Mouse (Mus musculus) megakaryocyte-erythroid progenitor cell, adult 5 weeks (primary cell): ENCODE results near the gene Tmco3. TPM values are rescaled to one million over a fixed set of nuclear protein-coding genes. Genes with fewer than 3 reads are reported as not detected.

Experiments used
- polyA plus RNA-seq: library from polyadenylated mRNA; stranded (reverse); fragments of >175 nt; gene quantifications from 2 replicates; pipeline ENCODE4 v1.2.3, GENCODE M21; 2012

Gene Tmco3
- polyA plus RNA-seq, result 16.1 and 18.9 TPM in 2 replicates

DNA sequence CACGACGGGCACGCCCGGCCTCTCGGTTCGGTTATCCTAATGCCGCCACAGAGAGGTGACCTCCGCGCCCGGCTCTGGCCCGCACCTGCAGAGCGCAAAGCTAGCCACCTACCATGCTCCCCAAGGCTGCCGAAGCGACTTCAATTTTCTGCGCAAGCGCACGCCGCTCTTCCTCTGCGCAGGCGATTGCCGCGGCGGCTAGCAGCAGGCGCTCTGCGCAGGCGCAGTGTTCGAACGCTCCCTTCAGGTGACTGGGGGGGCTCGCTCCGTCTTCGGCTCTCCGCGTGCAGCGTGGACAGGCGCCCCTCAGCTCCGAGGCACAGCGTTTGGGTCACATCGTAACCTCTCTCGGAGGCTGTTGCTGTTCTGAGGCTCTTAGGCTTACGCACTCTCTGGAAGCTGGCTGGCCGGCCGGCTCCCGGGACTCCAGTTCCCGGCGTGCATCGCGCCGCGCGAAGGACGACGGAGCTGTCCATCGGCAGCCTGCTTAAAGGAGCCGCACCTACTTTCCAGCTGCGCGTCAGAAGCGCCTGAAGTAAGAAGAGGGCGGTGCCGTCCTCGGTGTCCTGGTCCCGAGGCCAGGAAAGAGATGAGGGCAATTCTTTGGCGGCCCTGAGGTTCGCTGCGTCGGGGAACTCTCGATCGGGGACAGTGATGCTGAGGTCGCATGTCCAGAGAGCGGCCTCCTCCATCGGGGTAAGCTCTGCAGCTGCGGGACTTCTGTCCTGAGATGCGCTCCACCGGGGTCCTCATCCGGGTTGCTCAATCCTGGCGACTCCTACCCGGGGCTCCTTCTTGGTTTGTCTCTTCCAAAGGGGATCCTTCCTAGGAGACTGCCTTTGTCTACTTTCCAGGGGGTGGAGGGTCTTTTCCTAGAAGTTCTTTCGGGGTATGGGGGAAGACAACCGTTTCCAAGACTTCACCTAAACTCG, at the start of gene Tmco3, which contains the start of gene Dcun1d2:
Gene Tmco3 (plus strand): TSS at position 499 of the 932 bp plus-strand sequence.
Gene Dcun1d2 (minus strand): TSS at position 440 of the 932 bp plus-strand sequence.

DNA sequence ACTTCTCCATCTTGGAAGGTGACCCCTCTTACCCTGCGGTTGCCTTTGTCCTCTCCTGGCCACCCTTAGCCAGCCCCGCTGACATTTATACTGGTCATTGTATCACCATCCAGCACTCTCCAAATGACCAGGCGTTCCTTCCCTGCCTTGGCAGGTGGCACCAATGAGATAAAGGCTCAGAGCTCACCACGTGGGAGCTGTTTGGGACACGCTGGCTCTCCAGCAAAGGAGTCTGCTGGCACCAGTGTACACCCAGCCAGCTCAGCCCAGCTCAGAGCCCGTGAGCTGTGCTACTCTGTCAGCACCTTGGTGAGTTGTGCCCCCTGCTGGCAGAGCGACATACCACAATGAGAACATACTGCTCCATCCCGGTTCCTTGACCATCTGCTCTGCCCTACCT, 34.0 kb upstream of the Tmco3 start, which contains the start of gene Adprhl1:
Gene Adprhl1 (minus strand): TSS at position 144 of the 400 bp plus-strand sequence.

DNA sequence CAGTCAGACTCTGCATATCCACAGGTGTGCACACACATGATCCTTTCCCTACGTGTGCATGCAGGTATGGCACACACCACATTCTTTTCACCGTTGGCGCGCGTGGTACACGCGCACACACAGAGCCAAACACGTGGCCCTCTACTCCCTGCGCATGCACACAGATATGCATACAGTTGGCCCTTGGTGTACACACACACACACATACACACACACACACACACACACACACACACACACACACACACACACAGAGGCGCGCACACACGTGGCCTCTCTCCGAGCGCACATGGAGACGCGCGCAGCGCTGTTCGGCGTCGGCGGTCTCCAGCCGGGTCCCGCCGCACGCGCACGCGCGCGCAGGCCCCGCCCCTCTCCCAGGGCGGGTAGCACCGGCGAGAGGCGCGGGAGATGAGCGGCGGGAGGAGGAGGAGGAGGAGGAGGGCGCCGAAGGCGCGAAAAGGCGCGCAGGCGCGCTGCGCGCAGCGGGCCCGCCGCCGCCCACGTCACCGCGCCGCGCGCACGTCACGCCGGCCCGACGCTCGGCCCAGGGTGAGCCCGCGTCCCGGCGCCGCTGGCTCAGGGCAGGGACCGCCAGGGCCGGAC, 50.4 kb downstream of the Tmco3 start, which contains the start of gene Tfdp1:
Gene Tfdp1 (plus strand): TSS at position 497 of the 606 bp plus-strand sequence.

Other genes with a start within 250 kb of the Tmco3 start
- gene Proz, start 227.3 kb upstream of the Tmco3 start, polyA plus RNA-seq, result not detected in 2 replicates
- 10.3 and 11.0 TPM in 2 replicates for gene Pcid2, start 182.7 kb upstream of the Tmco3 start, polyA plus RNA-seq
- gene Cul4a, start 182.6 kb upstream of the Tmco3 start, polyA plus RNA-seq, result 26.8 and 32.1 TPM in 2 replicates
- gene Lamp1, start 129.0 kb upstream of the Tmco3 start, polyA plus RNA-seq, result 194 and 297 TPM in 2 replicates
- 1.3 and 3.1 TPM in 2 replicates for gene Grtp1, start 87.6 kb upstream of the Tmco3 start, polyA plus RNA-seq
- gene Adprhl1, start 34.0 kb upstream of the Tmco3 start, polyA plus RNA-seq, result not detected in 2 replicates
- gene Dcun1d2, start 59 bp upstream of the Tmco3 start, polyA plus RNA-seq, result 3.3 TPM in 2 replicates
- gene Tfdp1, start 50.6 kb downstream of the Tmco3 start, polyA plus RNA-seq, result 54.1 and 56.0 TPM in 2 replicates
- 0.07 and 0.13 TPM in 2 replicates for gene Atp4b, start 108.6 kb downstream of the Tmco3 start, polyA plus RNA-seq
- not detected in 2 replicates for gene Grk1, start 116.9 kb downstream of the Tmco3 start, polyA plus RNA-seq
- not detected in 2 replicates for gene Tmem255b, start 147.0 kb downstream of the Tmco3 start, polyA plus RNA-seq
- 0.14 and 0.58 TPM in 2 replicates for gene Gas6, start 206.3 kb downstream of the Tmco3 start, polyA plus RNA-seq